Mouse (Mus musculus) adrenal gland, postnatal 10 days (tissue): ENCODE measurements around the gene Olfr781. TPM values are rescaled to one million over a fixed set of nuclear protein-coding genes. Genes with fewer than 3 reads are reported as not detected.
"Not testable (repeated sequence)": the region's sequence is repeated elsewhere in the genome, so short reads cannot be mapped to it uniquely, and the experiment has no call there.

Experiments used
- DNase-seq: peaks from one replicate; pipeline ENCODE4 v3.0.0; 2021; ENCODE audit warnings: mixed read lengths
- long read RNA-seq, 2 experiments: library from polyadenylated mRNA; stranded (forward); transcript quantifications; one replicate each; pipeline ENCODE4 v2.0.0; 2021
- total RNA-seq, 2 experiments: library from RNA; stranded (reverse); gene quantifications; 2 replicates each; pipeline ENCODE4 v1.2.3; 2021

Gene Olfr781
- not detected for total RNA-seq
- long read RNA-seq, experiment 1, result 0 reads
- long read RNA-seq, experiment 2, result 0 reads

DNA sequence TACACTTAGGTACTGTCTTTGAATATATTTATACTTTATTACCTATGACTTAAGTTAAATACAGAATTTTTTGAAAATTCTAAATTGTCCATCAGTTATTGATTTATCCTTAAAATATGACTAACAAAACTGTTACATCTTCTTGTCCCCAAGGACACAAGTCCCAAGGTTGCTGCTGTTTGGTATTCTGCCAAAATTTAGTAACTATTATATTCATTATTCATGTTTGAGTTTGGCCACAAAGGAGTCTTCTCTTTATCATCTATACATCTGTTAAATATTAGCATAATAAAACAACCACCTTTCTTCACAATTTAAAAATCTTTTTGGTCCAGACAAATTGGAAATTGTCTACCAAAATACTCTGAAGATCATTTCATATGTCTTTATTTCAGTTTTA, at the start of gene Olfr781:
Olfr781 (plus strand) TSS at position 301 of the 400 bp plus-strand sequence.
- DNase-seq, result no peak

DNA sequence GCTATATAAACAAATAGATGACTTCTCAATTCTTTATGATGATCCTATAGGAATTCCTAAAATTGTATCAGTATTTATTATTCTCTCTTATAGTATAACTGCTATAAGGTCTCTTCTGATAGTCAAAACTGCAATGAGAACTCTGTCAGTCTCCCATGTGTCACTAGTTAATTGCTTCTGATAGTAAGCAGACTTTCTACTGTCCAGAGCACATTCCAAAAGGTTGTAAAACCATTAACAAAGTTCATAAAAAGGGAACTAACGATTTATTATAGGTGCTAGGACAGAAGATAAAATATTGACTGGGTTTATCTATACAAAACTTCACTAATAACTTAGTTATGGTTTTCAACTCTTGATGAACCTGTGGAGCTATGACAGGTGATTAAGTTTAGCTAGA, 15.7 kb upstream of the Olfr781 start:
- DNase-seq, result not testable (repeated sequence)

DNA sequence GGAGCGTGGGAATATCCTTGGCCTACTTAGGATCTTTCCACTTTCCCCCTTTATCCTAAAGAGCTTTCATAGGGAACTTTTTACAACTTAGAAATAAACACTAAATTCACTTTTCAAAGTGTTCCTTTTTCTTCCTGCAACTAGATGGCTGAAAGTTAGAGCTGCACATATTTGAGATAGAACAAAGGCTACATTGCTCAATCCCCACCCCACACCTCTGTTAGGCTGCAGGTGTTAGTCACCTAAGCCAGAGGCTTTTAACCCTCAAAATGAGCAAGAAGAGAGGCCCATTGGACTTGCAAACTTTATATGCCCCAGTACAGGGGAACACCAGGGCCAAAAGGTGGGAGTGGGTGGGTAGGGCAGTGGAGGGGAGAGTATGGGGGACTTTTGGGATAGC, 15.1 kb upstream of the Olfr781 start:
- not testable (repeated sequence) for DNase-seq

DNA sequence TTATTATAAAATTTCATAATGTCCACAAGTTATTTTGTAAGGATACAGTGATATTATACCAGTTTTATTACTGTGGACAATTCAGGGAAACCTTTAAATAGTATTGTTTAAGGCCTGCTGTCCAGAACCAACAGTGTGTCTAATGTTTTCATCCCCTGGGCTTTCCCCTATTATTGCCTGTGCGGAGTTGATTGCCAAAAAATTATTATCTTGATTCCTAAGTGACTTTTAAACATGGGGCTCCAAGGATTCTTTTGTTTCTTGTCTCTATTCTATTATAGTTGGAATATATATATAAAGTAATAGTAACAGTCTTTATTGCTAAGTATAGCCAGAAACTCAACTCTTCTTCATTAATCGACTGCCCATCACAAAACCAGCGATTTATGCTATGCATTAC, 10.8 kb upstream of the Olfr781 start, which contains the start of gene Olfr780:
Olfr780 (plus strand) TSS at position 301 of the 400 bp plus-strand sequence.
- DNase-seq, result no peak

DNA sequence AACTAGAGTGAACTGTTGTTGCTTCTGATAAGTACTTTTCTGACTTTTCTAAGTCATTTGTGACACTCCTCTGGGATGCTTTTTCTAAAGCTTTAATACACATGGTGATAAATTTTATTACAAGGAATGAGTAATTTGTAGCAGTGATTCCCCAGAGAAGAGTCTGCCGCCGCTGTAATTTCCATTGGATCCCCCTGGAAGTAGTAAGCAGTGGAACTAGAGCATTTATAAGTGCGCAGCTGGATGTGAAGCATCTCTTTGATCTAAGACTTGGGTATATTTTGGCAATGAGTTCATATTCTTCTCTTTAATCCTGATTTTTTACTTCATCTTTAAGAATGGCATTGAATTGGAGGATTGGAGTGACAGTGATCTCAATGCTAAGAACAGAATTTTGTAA, 19.9 kb downstream of the Olfr781 start, which contains the start of gene Olfr782:
Olfr782 (plus strand) TSS at position 301 of the 400 bp plus-strand sequence.
- no peak for DNase-seq

GRCm38 (mm10) chr10:129352475-129352874, 23.8 kb downstream of the Olfr781 start:
- not testable (repeated sequence) for DNase-seq

DNA sequence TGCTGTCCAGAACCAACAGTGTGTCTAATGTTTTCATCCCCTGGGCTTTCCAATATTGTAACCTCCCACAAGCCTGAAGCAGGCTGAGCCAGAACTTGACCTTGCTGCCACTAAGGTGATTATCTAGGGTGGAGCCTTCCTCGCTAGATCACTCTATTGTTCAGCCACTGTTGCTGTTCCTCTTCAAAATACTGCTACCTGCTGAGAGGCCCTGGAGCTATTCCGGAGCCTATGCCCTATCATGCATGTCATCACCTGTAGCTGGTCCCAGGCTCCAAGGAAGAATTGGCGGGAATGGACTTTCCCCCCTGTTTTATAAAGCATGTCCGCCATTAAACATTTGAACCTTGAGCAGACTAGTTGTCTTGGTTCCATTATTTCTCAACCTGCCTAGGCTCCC, 27.8 kb downstream of the Olfr781 start:
- not testable (repeated sequence) for DNase-seq

DNA sequence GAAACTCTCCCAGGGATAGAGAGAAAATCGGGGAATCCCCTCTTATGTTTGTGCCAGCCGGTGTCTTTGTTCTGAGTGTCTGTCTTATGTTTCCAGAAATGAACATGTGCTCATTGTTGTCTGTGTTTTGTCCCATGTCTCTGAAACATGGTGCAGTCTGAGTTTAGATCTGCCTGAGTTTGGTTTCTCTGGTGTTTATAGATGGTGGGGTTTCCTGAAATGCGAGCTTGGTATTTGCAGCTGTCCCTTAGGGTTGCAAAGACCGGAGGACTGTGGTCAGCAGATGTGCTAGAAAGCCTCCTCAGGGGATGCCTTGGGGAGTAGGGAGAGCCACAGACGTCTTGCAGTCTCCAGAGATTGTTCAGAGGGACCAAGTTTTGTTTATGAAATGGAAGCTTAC, 28.7 kb downstream of the Olfr781 start:
- no peak for DNase-seq

GRCm38 (mm10) chr10:129374051-129374450, 45.4 kb downstream of the Olfr781 start:
- not testable (repeated sequence) for DNase-seq

Other genes starting within 250 kb of the Olfr781 start
- gene Olfr767, start 245.9 kb upstream of the Olfr781 start, total RNA-seq, result not detected
- not detected for gene Olfr768, start 229.5 kb upstream of the Olfr781 start, total RNA-seq
- gene Olfr769, start 211.0 kb upstream of the Olfr781 start, total RNA-seq, result not detected
- gene Olfr770, start 189.9 kb upstream of the Olfr781 start, total RNA-seq, result not detected
- gene Olfr771, start 164.1 kb upstream of the Olfr781 start, total RNA-seq, result not detected
- gene Olfr772, start 150.9 kb upstream of the Olfr781 start, total RNA-seq, result not detected
- gene Olfr773, start 141.4 kb upstream of the Olfr781 start, total RNA-seq, result not detected
- gene Olfr774, start 92.7 kb upstream of the Olfr781 start, total RNA-seq, result not detected
- gene Olfr775, start 80.4 kb upstream of the Olfr781 start, total RNA-seq, result not detected
- gene Olfr776, start 69.7 kb upstream of the Olfr781 start, total RNA-seq, result not detected
- gene Olfr777, start 57.4 kb upstream of the Olfr781 start, total RNA-seq, result not detected
- gene Olfr780, start 10.7 kb upstream of the Olfr781 start, total RNA-seq, result not detected
- not detected for gene Olfr782, start 20.0 kb downstream of the Olfr781 start, total RNA-seq
- under 1 TPM in 1 of 2 experiments, not detected in 1; 0.09 TPM for gene Olfr784, start 55.2 kb downstream of the Olfr781 start, total RNA-seq
- gene Olfr785, start 76.6 kb downstream of the Olfr781 start, total RNA-seq, result not detected
- not detected for gene Olfr786, start 98.5 kb downstream of the Olfr781 start, total RNA-seq
- gene Olfr787, start 133.0 kb downstream of the Olfr781 start, total RNA-seq, result not detected
- not detected for gene Olfr788, start 142.1 kb downstream of the Olfr781 start, total RNA-seq
- gene Olfr789, start 155.9 kb downstream of the Olfr781 start, total RNA-seq, result not detected
- not detected for gene Olfr790, start 169.6 kb downstream of the Olfr781 start, total RNA-seq
- gene Olfr791, start 192.9 kb downstream of the Olfr781 start, total RNA-seq, result not detected
- not detected for gene Olfr792, start 210.3 kb downstream of the Olfr781 start, total RNA-seq
- not detected for gene Olfr794, start 238.8 kb downstream of the Olfr781 start, total RNA-seq